In the genomic region with DNA sequence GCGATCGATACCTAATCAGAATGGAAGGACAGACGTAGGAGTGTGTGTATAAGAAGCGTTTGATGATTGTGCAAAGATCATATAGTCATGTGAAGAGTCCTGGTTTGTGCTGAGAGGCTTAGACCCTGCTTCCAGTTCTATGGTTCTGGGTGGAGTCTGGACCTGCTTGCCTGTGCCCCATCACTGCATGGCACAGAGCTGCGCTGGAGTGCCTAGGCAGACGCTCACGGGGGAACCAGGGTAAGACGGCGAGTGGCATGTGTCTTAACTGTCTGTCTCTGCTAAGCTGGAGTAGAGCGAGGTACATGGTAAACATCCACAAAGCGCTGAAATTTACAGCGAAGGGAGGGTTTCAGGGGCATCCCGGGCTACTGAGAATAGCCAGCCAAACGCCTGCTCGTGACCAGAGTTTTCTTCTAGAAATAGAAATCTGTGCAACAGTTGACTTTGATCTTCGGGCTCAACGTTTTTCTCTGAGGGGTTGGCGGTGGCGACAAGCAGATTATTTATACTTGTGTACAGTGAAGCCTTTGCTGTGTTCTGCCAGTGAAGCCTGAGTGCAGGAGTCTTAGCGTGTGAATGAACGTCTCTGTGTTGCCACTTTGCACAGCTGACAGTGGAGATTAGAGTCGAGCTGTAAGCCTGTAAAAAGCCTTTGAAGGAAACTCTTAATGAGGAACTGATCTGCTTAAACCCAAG, we compare ENCODE assay signal across 11 mouse cellular contexts.
A peak's percentile ranks its signal among the peaks of the same experiment; 100 is the strongest.
DNase-seq lines count a peak whose midpoint lies in the region; ATAC-seq and TF ChIP-seq lines count a peak whose summit lies in the region.
"Had no signal": no experiment of that assay in that cellular context is flagged by ENCODE, and none has a peak within 500 bp of the region (broad histone marks: within the 10 kb centered on the region; RNA-seq: fewer than 3 reads in every experiment).

No protein-coding gene starts in this region.

- no peak for TF ChIP-seq CTCF in brain, embryonic 14.5 days (IDR thresholded peaks at IDR 0.05; ENCODE audit: borderline replicate concordance, extremely low read depth, insufficient read depth, insufficient read length)

- intact Hi-C loops in left cerebral cortex, postnatal 4 days (cut with DNase I), result no loop called here

- H3K9ac ChIP-seq in forebrain, embryonic 14.5 days (ENCODE audit: low read length), result no peak overlapping the region
- H3K9ac ChIP-seq: liver, embryonic 12.5 days had no signal

- H3K27me3 ChIP-seq in forebrain, embryonic 14.5 days (replicated peaks; ENCODE audit: control insufficient read depth, insufficient read depth, low read length), result peaks cover 4% of the 10 kb centered on the region; the same call in 1 of the 2 replicates
- H3K27me3 ChIP-seq: liver, embryonic 12.5 days had no signal

- no peaks in the 10 kb centered on the region for H3K36me3 ChIP-seq in forebrain, embryonic 14.5 days (ENCODE audit: control insufficient read depth, insufficient read depth, low read length)
- H3K36me3 ChIP-seq: liver, embryonic 12.5 days had no signal

- DNase-seq in layer of hippocampus, adult 11-12 months (ENCODE audit: low spot score), result peak; percentile 30
- no peak for DNase-seq in layer of hippocampus, adult 9-10 months (ENCODE audit: low spot score)
- DNase-seq in brain, embryonic 14.5 days (ENCODE audit: low read depth), result peak; percentile 95
- DNase-seq in forebrain, embryonic 14.5 days (ENCODE audit: low spot score), result peak; percentile 88
- peak; percentile 10 for DNase-seq in left cerebral cortex, postnatal 4 days
- DNase-seq in kidney, postnatal 14 days, result no peak
- no peak for DNase-seq in embryo, embryonic 9.5 days (ENCODE audit: extremely low spot score)
- DNase-seq: kidney, adult 9 months; thymus, postnatal 36 days had no signal

- no peak overlapping the region for H3K4me3 ChIP-seq in forebrain, embryonic 14.5 days (ENCODE audit: low read depth, low read length)
- H3K4me3 ChIP-seq: liver, embryonic 12.5 days had no signal

- ATAC-seq in forebrain, embryonic 14.5 days, result peak; percentile 91
- ATAC-seq in cerebellum, adult (ENCODE audit: insufficient number of reproducible peaks, low FRiP score, low TSS enrichment), result no peak
- ATAC-seq: liver, embryonic 12.5 days had no signal

- 0 out of 2 replicates have a peak overlapping the region, but pooled peaks have one; percentile 15 for H3K4me2 ChIP-seq in forebrain, embryonic 14.5 days (ENCODE audit: low read length)
- H3K4me2 ChIP-seq: liver, embryonic 12.5 days had no signal

- 0 out of 2 replicates have a peak, but pooled peaks cover 3% of the 10 kb centered on the region for H3K4me1 ChIP-seq in forebrain, embryonic 14.5 days (ENCODE audit: control insufficient read depth, insufficient read depth, low read length)
- H3K4me1 ChIP-seq: liver, embryonic 12.5 days had no signal

- H3K27ac ChIP-seq in forebrain, embryonic 14.5 days (ENCODE audit: low read depth, low read length), result no peak overlapping the region
- H3K27ac ChIP-seq: liver, embryonic 12.5 days had no signal

- H3K9me3 ChIP-seq in forebrain, embryonic 14.5 days (replicated peaks; ENCODE audit: control insufficient read depth, low read length), result no peaks in the 10 kb centered on the region
- H3K9me3 ChIP-seq: liver, embryonic 12.5 days had no signal

- 33% methylated on average over 22 of the region's 22 CpGs for WGBS in forebrain, embryonic 14.5 days

- TF ChIP-seq POLR2A in brain, embryonic 14.5 days (IDR thresholded peaks at IDR 0.05; ENCODE audit: borderline replicate concordance, extremely low read depth, insufficient read depth, insufficient read length, poor library complexity, severe bottlenecking), result no peak

Comparison
In these comparisons a context has a peak if more than half of its experiments do, and no peak if none do; other contexts are left out.
1. DNase-seq: peak in layer of hippocampus, adult 11-12 months (single experiment), brain, embryonic 14.5 days (single experiment), forebrain, embryonic 14.5 days (single experiment) and left cerebral cortex, postnatal 4 days (single experiment); none in layer of hippocampus, adult 9-10 months (single experiment), kidney, postnatal 14 days (single experiment) and embryo, embryonic 9.5 days (single experiment).